Mouse (Mus musculus): ENCODE measurements around the gene Slco6d1.
"Not testable (repeated sequence)": the region's sequence is repeated elsewhere in the genome, so short reads cannot be mapped to it uniquely, and the experiment has no call there.

The Slco6d1 gene

GRCm38 (mm10) chr1:98420824-98421223, at the start of gene Slco6d1:
Slco6d1 (plus strand) TSS chr1:98421124.
- no peak for DNase-seq

- DNase-seq: peak in 1 of 2 experiments; percentile 2
Measured at GRCm38 (mm10) chr1:98392001-98392400, 28.9 kb upstream of the Slco6d1 start.

DNA sequence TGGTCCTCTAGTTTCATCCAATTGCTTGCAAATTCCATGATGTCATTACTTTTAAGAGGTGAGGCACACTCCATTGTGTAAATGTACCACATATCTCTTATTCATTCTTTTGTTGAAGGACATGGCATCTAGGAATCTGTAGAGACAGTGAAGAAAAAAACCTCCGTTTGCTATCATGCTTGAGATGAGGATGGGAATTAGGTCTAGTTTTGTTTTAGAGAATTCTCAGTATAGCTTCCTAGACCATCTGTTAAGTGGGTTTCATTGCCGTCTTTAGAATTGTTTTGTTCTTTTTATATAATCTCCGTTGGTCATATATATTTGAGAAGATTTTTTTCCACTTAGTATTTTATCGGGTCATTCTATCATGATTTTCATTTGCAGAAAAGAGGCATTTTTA, 27.0 kb downstream of the Slco6d1 start:
- no peak for DNase-seq

- not testable (repeated sequence) for DNase-seq
Measured at GRCm38 (mm10) chr1:98459224-98459623, 38.3 kb downstream of the Slco6d1 start.

GRCm38 (mm10) chr1:98476381-98476780, 55.5 kb downstream of the Slco6d1 start:
- not testable (repeated sequence) for DNase-seq

- no peak for DNase-seq
Measured at GRCm38 (mm10) chr1:98479243-98479642, 58.3 kb downstream of the Slco6d1 start.

- DNase-seq: no peak
Measured at GRCm38 (mm10) chr1:98505982-98506381, 85.1 kb downstream of the Slco6d1 start.

DNA sequence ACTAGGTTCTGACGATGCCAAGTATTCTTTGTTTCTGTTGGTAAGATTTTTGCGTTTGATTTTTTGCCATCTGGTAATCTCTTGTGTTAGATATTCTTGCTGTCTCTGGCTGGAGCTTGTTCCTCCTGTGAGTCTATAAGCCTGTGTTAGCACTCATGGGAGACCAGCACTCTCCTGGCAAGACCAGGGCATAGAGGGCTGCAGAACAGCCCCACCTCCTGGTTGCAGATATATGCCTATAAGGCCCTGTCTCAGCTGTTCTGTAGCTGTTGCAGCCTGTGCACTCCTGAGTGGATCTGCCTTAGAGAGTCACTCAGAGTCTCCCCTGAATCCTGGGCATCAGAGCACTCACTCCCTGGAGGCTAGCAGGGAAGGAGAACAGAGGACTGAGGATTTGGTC, 102.1 kb downstream of the Slco6d1 start:
- peak; percentile 3 to 5 for DNase-seq

DNA sequence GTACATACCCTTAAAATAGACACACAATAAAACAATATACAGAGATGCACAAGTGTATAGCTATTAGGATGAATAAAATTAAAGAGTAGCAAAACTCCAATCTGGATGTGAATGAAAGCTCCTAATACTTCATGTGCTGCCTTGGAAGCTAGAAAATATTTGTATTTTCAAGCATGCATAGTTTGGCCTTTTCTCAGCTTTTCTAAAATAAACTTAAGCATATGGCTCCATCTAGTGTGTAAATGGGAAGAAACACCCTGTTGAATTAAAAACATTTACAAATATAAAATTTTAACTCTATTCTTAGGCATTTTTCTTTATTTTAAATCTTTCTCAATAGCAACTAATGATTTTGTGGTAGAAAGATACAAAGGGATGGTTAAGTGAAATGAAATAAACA, 102.6 kb downstream of the Slco6d1 start:
- DNase-seq: peak in 1 of 2 experiments; percentile 3

- DNase-seq: not testable (repeated sequence)
Measured at GRCm38 (mm10) chr1:98528368-98528767, 107.4 kb downstream of the Slco6d1 start.

DNA sequence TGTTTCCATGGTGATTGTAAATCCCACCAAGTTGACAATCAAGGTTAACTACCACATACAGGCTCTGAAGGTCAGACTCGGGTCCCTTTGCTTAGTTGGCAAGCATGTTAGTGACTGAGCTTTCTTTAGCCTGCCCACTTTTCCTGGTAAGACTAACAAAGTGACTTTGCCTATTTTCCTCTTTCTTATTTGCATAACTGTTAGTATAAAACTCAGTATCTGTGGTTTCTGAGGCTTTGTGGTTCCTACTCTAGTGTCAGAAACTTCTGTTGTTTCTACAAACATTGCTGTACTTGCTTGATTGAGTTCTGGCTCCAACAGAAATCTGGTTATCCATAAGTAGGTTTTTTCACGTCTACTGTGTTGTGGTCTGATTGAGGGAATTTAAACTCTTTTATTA, 124.4 kb downstream of the Slco6d1 start:
- DNase-seq: no peak

DNA sequence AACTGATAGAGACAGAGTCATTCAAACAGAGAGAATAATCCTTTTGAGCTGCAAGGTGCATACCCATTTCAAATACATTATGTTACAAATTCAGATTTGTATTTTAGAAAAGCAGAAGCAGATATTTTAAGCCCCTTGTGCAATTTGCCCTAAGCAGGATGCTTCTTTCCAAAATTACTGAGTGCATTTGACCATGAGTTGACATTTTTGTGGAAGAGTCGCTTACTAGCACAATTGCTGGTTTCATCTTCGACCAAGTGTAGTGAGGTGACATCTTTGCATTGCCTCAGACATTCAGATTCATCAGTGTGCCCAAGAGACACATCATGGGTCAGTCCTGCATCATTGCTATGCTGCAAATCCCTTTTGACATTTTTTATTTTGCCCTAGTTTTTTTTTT, 133.5 kb downstream of the Slco6d1 start:
- DNase-seq: no peak

- no peak for DNase-seq
Measured at GRCm38 (mm10) chr1:98565701-98566100, 144.8 kb downstream of the Slco6d1 start.
